Mouse (Mus musculus) ES-Bruce4 (cell line): ENCODE measurements at regions not wholly inside any gene's neighbourhood (a gene's known extent, or its start where the extent isn't known, plus 50 kb on each side); places are given as distances from the start of the nearest gene placed in this dataset.

Experiments used
- H3K27ac ChIP-seq: 2 replicates; pipeline ENCODE4 v1.5.1; 2012; ENCODE audit warnings: low read length, inconsistent platforms; ENCODE audit not compliant: insufficient read depth
- H3K27me3 ChIP-seq: 2 replicates; pipeline ENCODE4 v1.6.1; 2012; ENCODE audit warnings: mild to moderate bottlenecking, low read length, inconsistent platforms; ENCODE audit not compliant: control insufficient read depth, poor library complexity, insufficient read depth, severe bottlenecking
- H3K36me3 ChIP-seq: 2 replicates; pipeline ENCODE4 v1.6.1; 2012; ENCODE audit warnings: inconsistent platforms, mild to moderate bottlenecking, low read length, moderate library complexity; ENCODE audit not compliant: control insufficient read depth, poor library complexity, insufficient read depth, severe bottlenecking
- H3K4me1 ChIP-seq: one replicate; pipeline ENCODE4 v1.8.1; 2011; ENCODE audit warnings: low read length; ENCODE audit not compliant: control insufficient read depth, insufficient read depth
- H3K4me3 ChIP-seq: 2 replicates; pipeline ENCODE4 v1.5.1; 2011; ENCODE audit warnings: low read depth, mild to moderate bottlenecking, low read length
- H3K9ac ChIP-seq: 2 replicates; pipeline ENCODE4 v1.6.1; 2012; ENCODE audit warnings: low read depth, mild to moderate bottlenecking, inconsistent platforms; ENCODE audit not compliant: poor library complexity, severe bottlenecking
- H3K9me3 ChIP-seq: replicated peaks from 2 replicates; pipeline ENCODE4 v1.6.1; 2012; ENCODE audit warnings: mild to moderate bottlenecking, low read length, inconsistent platforms; ENCODE audit not compliant: control insufficient read depth, poor library complexity, insufficient read depth, severe bottlenecking
- CTCF ChIP-seq: IDR thresholded peaks from one replicate; pipeline ENCODE4 v1.8.1; 2011; ENCODE audit warnings: low read depth, low read length
- EP300 ChIP-seq: IDR thresholded peaks from 2 replicates; pipeline ENCODE4 v1.6.1; 2011; ENCODE audit warnings: low read depth, low read length; ENCODE audit not compliant: insufficient read depth
- POLR2A ChIP-seq: IDR thresholded peaks from one replicate; pipeline ENCODE4 v1.8.1; 2011; ENCODE audit warnings: low read length; ENCODE audit not compliant: insufficient read depth

- TF ChIP-seq EP300 (no peak), CTCF (no peak), POLR2A (no peak)
- no peak overlapping the region for H3K27ac ChIP-seq
- no peaks in the 10 kb centered on the region for H3K27me3 ChIP-seq
- no peaks in the 10 kb centered on the region for H3K4me1 ChIP-seq
- H3K9me3 ChIP-seq, result no peaks in the 10 kb centered on the region
- no peak overlapping the region for H3K4me3 ChIP-seq
- no peak overlapping the region for H3K9ac ChIP-seq
- no peaks in the 10 kb centered on the region for H3K36me3 ChIP-seq
Measured at GRCm38 (mm10) chr9:52500487-52500886, 179.1 kb downstream of the AI593442 start.

- no peak overlapping the region for H3K27ac ChIP-seq
- H3K36me3 ChIP-seq, result no peaks in the 10 kb centered on the region
- no peaks in the 10 kb centered on the region for H3K9me3 ChIP-seq
- H3K4me3 ChIP-seq, result no peak overlapping the region
- H3K4me1 ChIP-seq, result no peaks in the 10 kb centered on the region
- no peak overlapping the region for H3K9ac ChIP-seq
- H3K27me3 ChIP-seq, result no peaks in the 10 kb centered on the region
- TF ChIP-seq POLR2A, result no peak
- TF ChIP-seq CTCF, result no peak
- TF ChIP-seq EP300, result no peak
Measured at GRCm38 (mm10) chr9:52495483-52496270, 183.9 kb downstream of the AI593442 start.

GRCm38 (mm10) chr9:52492947-52493505 lies 186.6 kb downstream of the AI593442 start:
- H3K36me3 ChIP-seq, result no peaks in the 10 kb centered on the region
- no peaks in the 10 kb centered on the region for H3K27me3 ChIP-seq
- H3K27ac ChIP-seq, result no peak overlapping the region
- H3K4me3 ChIP-seq, result no peak overlapping the region
- H3K9me3 ChIP-seq, result no peaks in the 10 kb centered on the region
- TF ChIP-seq CTCF (no peak), POLR2A (no peak), EP300 (no peak)
- H3K9ac ChIP-seq, result no peak overlapping the region
- H3K4me1 ChIP-seq, result no peaks in the 10 kb centered on the region

GRCm38 (mm10) chr9:52473555-52474196 lies 205.9 kb downstream of the AI593442 start:
- H3K9me3 ChIP-seq, result no peaks in the 10 kb centered on the region
- no peak overlapping the region for H3K9ac ChIP-seq
- no peak overlapping the region for H3K4me3 ChIP-seq
- TF ChIP-seq CTCF (no peak), EP300 (no peak), POLR2A (no peak)
- H3K36me3 ChIP-seq, result no peaks in the 10 kb centered on the region
- no peaks in the 10 kb centered on the region for H3K27me3 ChIP-seq
- H3K4me1 ChIP-seq, result no peaks in the 10 kb centered on the region
- no peak overlapping the region for H3K27ac ChIP-seq

GRCm38 (mm10) chr9:52472859-52473258 lies 206.7 kb downstream of the AI593442 start:
- Histone ChIP-seq H3K4me3 (no peak overlapping the region), H3K27ac (no peak overlapping the region), H3K36me3 (no peaks in the 10 kb centered on the region), H3K9ac (no peak overlapping the region), H3K27me3 (no peaks in the 10 kb centered on the region), H3K9me3 (no peaks in the 10 kb centered on the region), H3K4me1 (no peaks in the 10 kb centered on the region)
- no peak for TF ChIP-seq CTCF
- TF ChIP-seq POLR2A, result no peak
- TF ChIP-seq EP300, result no peak

- TF ChIP-seq POLR2A (no peak), EP300 (no peak), CTCF (no peak)
Measured at GRCm38 (mm10) chr9:52458518-52458917, 221.1 kb downstream of the AI593442 start.

More at GRCm38 (mm10) chr9:52458518-52458917, 221.1 kb downstream of the AI593442 start:
- no peak overlapping the region for H3K9ac ChIP-seq
- no peaks in the 10 kb centered on the region for H3K4me1 ChIP-seq
- H3K36me3 ChIP-seq, result no peaks in the 10 kb centered on the region
- no peak overlapping the region for H3K4me3 ChIP-seq
- H3K9me3 ChIP-seq, result no peaks in the 10 kb centered on the region
- H3K27ac ChIP-seq, result no peak overlapping the region
- H3K27me3 ChIP-seq, result no peaks in the 10 kb centered on the region
